Mouse (Mus musculus): ENCODE measurements around the gene Prkg1. TPM values are rescaled to one million over a fixed set of nuclear protein-coding genes. Genes with fewer than 3 reads are reported as not detected.

Gene Prkg1
- 1 to 10 TPM; 7.4 to 7.6 TPM for total RNA-seq (2021)
- long read RNA-seq, experiment 1 = 0 reads
- long read RNA-seq, experiment 2, partial matches to known transcripts = 0 of 5 reads
- long read RNA-seq, experiment 2, other reads (novel, unspliced or antisense) = 5 of 5 reads

GRCm38 (mm10) chr19:31764801-31765340 lies at the start of gene Prkg1:
Gene Prkg1 (minus strand): TSS chr19:31765033.
- DNase-seq = peak; percentile 37 to 55

- no peak for DNase-seq
Observed at GRCm38 (mm10) chr19:31813087-31813486, 48.3 kb upstream of the Prkg1 start.

- DNase-seq = no peak
Observed at GRCm38 (mm10) chr19:31811371-31811770, 46.5 kb upstream of the Prkg1 start.

DNA sequence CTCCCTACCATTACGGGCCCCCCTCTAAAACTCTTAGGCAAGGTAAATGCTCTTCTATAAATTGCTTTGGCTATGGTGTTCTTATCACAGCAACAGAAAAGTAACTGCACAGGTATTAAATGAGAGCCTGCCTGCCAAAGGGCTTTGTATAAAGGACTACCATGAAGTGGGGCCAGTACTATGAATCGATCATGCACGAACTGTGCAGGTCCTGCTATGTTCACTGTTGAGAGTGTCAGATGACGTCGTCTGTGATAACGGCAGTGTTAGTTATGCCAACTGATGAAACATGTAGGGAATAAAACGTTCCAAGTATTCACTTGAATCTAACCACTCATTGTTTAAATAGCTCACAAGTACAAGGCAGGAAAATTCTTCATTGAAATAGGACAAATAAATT lies 40.6 kb upstream of the Prkg1 start:
- no peak for DNase-seq

DNA sequence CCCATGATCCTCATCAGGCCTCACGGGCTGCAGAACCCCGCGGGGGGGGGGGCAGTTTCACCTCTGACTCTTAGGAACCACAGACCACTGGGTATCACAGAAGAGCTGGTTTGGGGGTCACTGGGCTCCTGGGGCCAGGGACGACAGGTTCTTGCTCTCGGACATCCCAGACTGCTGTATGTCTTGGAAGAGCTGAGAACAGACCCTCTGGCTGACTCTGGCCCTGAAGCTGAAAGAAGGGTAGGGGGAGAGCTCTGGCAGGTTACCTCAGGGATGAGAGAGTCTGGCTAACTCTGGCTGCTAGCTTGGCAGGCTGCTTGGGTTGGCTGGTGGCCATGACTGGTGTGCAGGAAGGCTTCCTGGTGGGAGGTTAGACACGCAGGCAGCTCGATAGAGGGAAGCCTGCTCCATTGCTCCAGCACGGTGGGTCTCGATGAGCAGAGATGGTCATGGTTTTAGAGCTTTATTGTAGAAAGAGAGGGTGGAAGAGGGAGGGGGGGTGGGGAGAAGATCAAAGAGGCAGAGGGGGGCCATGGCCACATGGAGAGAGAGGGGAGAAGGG lies 30.7 kb upstream of the Prkg1 start:
- DNase-seq = no peak

DNA sequence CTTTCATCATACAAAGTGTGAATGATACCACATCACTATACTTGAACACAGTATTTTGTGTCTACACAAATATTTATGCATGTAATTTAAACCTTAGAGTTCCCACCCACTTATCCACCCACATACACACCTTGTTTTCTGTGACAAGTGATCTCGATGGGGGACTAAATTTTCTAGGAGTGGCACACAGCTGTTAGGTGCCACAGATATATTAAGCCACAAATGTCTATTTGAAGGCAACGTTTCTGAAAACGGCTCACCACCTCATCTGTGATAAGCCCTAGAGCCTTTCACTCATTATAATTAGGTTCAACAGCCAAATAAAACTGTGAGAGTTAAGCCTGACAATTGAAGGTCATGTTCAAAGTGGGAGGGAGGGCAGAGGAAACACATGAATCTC lies 26.9 kb upstream of the Prkg1 start:
- no peak for DNase-seq

GRCm38 (mm10) chr19:31781521-31782018 lies 16.7 kb upstream of the Prkg1 start:
- no peak for DNase-seq

- DNase-seq = no peak
Observed at GRCm38 (mm10) chr19:31781077-31781476, 16.2 kb upstream of the Prkg1 start.

GRCm38 (mm10) chr19:31780222-31780621 lies 15.4 kb upstream of the Prkg1 start:
- DNase-seq = no peak

DNA sequence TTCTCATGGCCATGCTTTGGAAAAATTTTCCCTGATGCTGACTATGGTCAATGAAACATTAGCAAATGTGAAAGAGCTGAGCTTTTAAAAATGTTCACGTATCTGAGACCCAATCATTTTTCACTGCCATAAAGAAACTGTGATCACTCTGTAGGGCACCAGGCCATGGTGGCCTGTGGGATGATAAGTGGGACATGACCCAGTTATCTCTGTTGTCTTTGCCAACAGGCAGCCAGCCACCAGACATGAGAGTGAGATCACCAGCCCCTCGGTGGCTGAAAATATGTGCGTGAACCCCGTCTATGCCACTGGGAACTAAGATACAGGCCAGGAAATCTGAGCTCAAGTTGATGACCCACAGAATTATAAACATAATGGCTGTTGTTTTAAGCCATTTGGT lies 14.2 kb upstream of the Prkg1 start:
- no peak for DNase-seq

DNA sequence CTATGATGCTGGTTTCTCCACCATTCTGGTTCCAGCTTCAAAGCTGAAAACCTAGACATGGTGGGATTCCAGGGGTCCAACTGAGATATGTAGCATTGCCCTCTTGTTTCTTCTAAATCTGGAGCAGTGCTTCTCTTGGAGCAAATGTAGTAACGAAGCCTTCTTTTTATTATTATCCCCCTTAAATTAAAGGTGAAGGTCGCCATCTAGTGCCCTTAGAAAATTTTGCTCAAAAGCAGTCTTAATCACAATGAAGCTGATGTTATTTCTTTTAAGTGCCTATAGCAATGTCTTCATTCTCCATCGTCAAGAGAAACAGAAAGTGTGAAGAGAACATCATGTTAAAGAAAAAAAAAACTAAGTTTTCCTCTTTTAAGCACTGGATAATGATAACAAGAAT lies 2.2 kb upstream of the Prkg1 start:
- peak in 1 of 2 experiments; percentile 17 for DNase-seq

- no peak for DNase-seq
Observed at GRCm38 (mm10) chr19:31765451-31765850, 618 bp upstream of the Prkg1 start.

DNA sequence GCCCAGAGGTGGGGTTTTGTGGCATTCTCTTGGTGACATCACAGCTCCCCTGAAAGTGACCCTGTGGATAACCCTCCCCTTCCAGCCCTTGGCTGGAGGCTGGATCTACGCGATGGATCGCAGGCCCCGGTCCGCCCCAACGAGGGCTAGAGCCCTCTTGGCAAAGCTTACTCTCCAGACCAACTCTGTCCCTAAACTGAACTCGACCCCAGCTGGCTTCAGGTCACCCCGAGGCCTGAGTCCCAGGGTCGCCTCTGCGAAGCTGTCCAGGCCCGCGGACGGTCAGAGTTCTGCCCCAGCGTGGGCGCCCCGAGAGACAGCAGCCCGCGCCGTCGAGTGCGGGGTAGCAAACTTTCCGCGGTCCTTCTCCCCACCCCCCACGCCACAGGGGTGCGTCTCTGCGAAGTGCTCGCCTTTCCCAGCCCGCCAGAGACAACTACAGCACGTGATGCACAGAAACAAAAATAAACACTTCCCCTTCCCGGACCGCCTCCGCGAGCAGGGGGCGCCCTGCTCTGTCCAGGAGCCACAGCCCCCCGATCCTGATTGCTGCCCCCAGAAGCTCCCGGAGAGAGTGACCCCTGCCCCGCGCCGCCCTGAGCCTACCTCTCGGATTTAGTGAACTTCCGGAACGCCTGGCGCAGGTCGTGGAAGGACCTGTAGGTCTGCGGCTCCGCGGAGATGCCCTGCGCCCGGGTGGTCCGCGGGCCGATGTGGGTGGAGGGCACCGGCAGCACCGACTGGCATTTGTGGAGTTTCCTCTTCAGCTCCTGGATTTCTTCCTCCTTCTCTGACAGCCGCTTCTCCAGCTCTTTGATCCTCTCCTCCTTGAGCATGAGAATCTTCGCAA lies 657 bp downstream of the Prkg1 start:
- DNase-seq = peak; percentile 43 to 68

- peak in 1 of 2 experiments; percentile 1 for DNase-seq
Observed at GRCm38 (mm10) chr19:31763246-31763821, 1.5 kb downstream of the Prkg1 start.

DNA sequence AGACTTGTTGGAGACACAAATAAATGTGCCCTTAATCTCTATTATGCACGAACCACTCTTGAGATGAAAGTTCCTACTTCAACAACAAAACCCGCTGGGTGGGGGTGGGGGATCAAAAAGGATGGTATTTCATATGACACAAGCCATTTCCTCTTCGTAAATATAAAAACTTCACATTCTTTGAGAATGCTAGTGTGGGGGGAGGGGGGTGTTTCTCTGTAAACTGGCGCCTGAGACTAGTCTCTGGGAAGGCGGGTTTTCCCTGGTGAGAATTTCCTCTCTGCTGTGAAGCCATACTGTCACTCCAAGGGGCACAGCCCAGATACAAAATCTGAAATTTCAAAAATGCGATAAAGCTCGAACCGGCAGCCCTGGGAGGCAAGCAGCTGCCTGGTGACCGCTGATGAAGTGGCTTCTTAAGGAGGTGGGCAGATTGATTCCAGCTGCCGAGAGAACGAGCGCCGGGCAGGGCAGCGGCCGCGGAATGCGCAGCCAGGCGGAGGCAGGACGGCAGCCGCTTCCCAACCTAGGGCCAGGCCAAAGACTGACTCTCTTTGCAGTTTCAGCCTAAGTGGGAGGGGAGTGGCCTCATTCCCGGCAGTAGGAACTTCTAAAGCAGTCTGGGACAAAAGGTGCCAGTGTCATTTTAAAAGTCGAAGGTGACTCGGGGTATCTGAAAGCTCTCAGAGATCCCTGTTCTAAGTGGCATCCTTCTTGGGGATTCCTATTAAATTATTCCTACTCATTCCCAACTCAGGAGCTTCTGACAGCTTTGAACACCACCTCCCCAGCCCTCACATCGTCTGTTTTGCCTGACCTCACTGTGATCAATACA lies 2.2 kb downstream of the Prkg1 start:
- DNase-seq = peak; percentile 49 to 55

DNA sequence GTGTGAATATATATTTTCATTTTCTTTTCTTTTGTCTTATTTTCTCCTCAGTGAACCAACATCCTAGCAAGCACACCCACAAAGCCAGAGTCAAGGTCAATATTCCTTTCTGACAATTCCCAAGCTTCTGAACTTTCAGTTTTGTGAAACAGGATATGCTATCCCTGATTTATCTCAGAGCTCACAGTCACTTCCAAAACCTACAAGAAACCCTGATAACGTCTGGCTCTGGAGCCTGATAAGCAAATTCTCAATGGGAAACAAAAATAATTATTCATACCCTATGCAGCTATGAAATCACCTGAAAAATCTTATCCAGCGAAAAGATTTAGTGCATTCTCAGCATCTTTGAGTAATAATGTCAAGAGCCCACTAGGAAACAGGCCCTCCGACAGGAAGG lies 5.0 kb downstream of the Prkg1 start:
- DNase-seq = no peak

GRCm38 (mm10) chr19:31755929-31756792 lies 8.7 kb downstream of the Prkg1 start:
- peak; percentile 36 to 68 for DNase-seq

- no peak for DNase-seq
Observed at GRCm38 (mm10) chr19:31754642-31755287, 10.1 kb downstream of the Prkg1 start.

DNA sequence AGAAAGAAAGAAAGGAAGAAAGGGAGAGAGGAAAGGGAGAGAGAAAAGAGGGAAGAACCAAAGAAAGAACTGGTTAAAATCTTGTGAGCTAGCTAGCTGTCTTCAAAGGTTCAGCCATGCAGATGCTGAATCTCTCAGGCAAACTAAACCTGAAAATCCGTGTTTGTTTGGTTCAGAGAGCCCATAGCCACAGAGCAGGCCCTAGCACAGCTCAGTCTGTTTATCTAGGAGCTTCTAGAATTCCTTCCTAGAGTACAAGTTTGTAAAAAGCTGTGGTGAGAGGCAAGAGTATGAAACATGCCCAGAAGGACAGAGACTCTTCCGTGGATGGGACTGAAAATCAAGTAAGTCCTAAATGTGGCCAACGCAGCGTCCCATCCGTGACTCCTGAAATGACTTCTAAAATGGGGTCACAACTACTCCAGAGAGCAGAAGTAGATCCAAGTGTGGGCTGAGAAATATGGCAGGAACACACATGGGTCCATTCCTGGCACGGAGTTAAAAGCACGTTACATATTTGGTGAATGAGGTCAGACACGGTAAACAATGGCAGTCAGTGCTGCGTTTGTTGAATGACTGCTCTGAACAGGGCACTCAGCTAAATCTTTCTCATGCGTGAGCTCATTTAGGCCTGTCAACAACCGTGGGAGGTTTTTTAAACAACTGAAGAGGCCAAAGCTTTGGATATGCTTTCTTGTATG lies 13.7 kb downstream of the Prkg1 start:
- no peak for DNase-seq

GRCm38 (mm10) chr19:31746635-31747034 lies 18.2 kb downstream of the Prkg1 start:
- DNase-seq = peak; percentile 22 to 70
